Mouse (Mus musculus) C2C12 (cell line): ENCODE measurements at regions not wholly inside any gene's neighbourhood (a gene's known extent, or its start where the extent isn't known, plus 50 kb on each side); places are given as distances from the start of the nearest gene placed in this dataset.

Experiments used
- CTCF ChIP-seq: IDR thresholded peaks from one replicate; pipeline ENCODE4 v1.5.1; 2011; ENCODE audit not compliant: control insufficient read depth, insufficient read depth, insufficient read length
- FOSL1 ChIP-seq: IDR thresholded peaks from one replicate; pipeline ENCODE4 v1.8.0; 2011; ENCODE audit warnings: mild to moderate bottlenecking, low read length; ENCODE audit not compliant: poor library complexity, insufficient read depth, severe bottlenecking
- MAX ChIP-seq: IDR thresholded peaks from one replicate; pipeline ENCODE4 v1.6.1; 2011; ENCODE audit warnings: mild to moderate bottlenecking, control low read depth
- MYOD1 ChIP-seq: IDR thresholded peaks from one replicate; pipeline ENCODE4 v1.6.1; 2011; ENCODE audit warnings: low read depth; ENCODE audit not compliant: control insufficient read depth, insufficient read length
- MYOG ChIP-seq: IDR thresholded peaks from one replicate; pipeline ENCODE4 v1.6.1; 2011; ENCODE audit not compliant: control insufficient read depth, insufficient read length; ENCODE audit errors: extremely low read depth
- USF1 ChIP-seq: IDR thresholded peaks from one replicate; pipeline ENCODE4 v1.6.1; 2011; ENCODE audit warnings: low read depth, mild to moderate bottlenecking, control low read depth, moderate library complexity

DNA sequence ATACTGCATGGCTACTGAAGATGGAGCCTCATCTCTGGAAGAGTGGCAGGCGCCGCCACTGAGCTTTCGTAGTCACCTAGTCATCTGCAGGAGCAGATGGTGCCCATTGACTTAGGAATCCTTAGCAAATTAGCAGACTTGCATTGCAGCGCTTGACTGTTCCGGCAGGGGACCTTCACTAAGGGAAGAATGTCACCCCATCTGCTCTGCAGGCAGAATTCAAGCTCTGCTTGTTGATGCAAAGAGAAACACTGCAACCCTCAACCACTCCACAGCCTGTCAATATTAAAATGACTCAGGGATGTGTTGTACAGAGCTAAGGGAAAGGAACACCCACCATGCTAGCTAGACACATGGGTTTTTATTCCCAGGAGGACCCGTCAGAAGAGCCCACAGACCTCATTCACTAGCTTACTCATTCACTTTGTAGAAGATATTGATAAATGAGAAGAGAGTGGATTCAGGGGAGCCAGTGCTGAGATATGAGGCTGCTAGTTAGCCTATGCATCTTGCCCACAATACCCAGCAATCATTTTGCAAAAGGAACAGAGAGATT lies 215.4 kb upstream of the Gm26657 start:
- no peak for TF ChIP-seq FOSL1
- no peak for TF ChIP-seq CTCF
- TF ChIP-seq MAX, result no peak
- no peak for TF ChIP-seq USF1
- no peak for TF ChIP-seq MYOG
- no peak for TF ChIP-seq MYOD1
